Mouse (Mus musculus) 3134 (cell line): ENCODE measurements around the gene Olfr352.

Source experiments
- DNase-seq: peaks from one replicate; pipeline ENCODE4 v3.0.0-alpha.2; 2011; ENCODE audit warnings: low spot score; ENCODE audit not compliant: insufficient read length; ENCODE audit errors: extremely low read depth

Gene Olfr352

DNA sequence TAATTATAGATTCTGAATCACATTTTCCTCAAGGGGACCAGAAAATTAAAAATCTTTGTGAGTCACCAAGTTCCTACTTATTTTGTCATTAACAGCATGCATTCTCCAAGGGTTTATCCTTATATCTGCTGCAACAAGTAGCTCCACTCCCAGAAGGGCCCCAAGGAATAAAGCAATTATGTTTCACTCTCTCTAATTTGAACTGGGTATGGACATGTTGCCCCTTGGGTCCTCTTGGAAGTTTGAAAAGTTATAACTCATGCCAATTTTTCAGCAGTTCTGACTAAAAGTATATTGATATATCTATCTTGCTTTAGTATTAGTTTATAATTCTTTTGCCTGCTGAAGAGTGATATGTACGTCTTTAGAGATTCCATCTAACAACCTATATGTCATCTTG is at the start of gene Olfr352:
Gene Olfr352 (plus strand): TSS at position 301 of the 400 bp plus-strand sequence.
- DNase-seq, result no peak

DNA sequence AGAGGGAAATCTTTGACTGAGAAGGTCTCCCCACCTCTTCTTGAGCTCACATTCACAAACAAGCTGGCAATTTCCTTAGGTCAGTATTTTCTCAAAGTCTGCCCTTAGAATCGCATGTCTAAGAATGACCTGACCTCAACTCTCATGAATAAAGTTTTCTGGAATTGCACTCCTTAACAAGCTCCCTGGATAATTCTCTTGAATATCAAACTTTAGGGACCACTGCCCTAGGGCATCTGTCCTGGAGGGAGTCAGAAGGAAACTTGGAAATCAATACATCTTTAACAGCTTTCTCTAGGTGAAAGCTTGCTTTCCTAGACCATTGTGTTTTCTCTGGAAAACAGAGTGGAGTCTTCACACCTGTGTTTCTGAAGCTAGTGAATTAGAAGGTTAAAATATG is 22.2 kb upstream of the Olfr352 start, which contains the start of gene Olfr350:
Gene Olfr350 (plus strand): TSS at position 301 of the 400 bp plus-strand sequence.
- DNase-seq, result no peak

DNA sequence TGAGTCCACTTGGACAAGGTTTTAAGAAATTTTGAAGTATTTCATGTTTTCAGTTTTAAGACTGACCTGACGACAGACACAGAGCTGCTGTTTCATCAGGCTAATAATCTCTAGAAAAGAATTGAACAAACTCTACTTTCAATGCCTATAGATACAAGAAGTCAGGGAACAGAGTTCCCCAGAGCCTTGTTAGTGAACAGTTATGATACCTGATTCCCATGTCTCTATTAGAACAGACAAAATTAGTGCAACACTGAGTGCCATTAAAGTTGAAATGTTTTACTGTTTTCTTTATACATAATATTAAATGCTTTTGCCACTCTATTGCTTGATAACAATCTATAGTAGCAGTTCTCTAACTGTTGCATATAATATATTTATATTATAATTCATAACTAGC is 5.7 kb upstream of the Olfr352 start, which contains the start of gene Olfr351:
Gene Olfr351 (minus strand): TSS at position 101 of the 400 bp plus-strand sequence.
- DNase-seq, result no peak

DNA sequence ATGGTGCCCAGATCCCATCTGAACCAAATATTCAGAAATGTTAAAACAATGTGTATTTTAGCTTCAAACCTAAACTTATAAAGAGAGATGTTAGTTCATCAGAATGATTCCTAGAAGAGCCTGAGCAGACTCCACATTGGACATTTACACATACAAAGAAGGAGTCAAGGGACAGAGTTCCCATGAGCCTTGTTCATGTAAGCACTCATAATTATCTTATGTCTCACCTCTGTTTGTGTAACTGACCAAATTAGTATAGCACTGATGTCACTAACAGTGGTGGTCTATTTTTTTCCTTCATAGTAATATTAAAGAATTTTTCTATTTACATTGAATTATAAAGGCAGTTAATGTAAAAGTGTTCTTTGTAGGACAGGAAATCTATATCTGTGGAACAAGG is 24.6 kb downstream of the Olfr352 start, which contains the start of gene Olfr353:
Gene Olfr353 (minus strand): TSS at position 101 of the 400 bp plus-strand sequence.
- no peak for DNase-seq

DNA sequence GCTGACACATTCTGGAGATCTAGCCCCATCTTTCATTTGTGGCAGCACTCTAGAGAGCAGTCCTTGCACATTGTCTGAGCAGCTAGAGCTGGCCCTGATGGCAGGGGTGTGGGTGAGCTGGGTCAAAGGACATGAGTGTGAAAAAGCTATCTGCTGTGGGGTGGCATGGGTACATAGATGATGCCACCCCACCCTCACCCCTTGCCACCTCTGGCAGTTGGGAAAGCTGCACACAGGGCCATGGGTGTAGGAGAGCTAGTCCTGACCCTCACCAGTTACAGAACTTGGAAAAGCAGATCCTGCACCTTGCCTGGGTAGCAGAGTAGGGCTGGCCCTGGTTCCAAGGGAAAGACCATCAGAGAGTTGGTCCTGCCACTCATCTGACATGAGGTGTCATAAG is 28.9 kb downstream of the Olfr352 start:
- DNase-seq, result no peak

DNA sequence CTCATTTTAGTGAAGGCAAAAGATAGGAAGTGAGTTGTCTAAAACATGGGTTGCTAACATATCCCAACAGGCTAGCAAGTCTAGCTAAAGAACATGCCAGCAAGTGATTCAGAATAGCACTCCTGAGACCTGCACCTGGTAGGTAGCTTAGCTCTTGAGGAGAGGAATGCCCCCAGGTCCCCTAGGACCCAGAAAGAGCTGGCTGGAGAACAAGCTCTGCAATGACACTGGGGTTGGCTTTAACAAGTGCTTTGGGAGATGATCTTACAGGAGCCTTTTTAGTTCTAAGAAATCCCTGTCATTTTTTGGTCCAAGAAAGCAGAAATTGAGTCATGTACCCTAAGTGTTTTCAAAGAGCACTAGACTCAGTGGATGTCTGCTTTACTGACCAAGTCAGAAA is 37.1 kb downstream of the Olfr352 start, which contains the start of gene Olfr354:
Gene Olfr354 (plus strand): TSS at position 301 of the 400 bp plus-strand sequence.
- DNase-seq, result no peak
